Mouse (Mus musculus): Measurements from ENCODE around the gene Vmn1r215.

GRCm38 (mm10) chr13:23024812-23025211 lies 43.0 kb upstream of the Vmn1r215 start:
- no peak for TF ChIP-seq CTCF (IDR thresholded peaks at IDR 0.05; ENCODE audit: borderline replicate concordance, extremely low read depth, insufficient read depth, insufficient read length)
- no peak for TF ChIP-seq POLR2A (IDR thresholded peaks at IDR 0.05; ENCODE audit: borderline replicate concordance, extremely low read depth, insufficient read depth, insufficient read length, poor library complexity, severe bottlenecking)

All from brain, embryonic 14.5 days (tissue).